Mouse (Mus musculus) left cerebral cortex, postnatal 36 days (tissue): Measurements from ENCODE around the gene Fam163b. TPM values are rescaled to one million over a fixed set of nuclear protein-coding genes. Genes with fewer than 3 reads are reported as not detected.

Experiments used
- DNase-seq, 2 experiments: peaks; one replicate each; pipeline ENCODE4 v3.0.0; 2021 to 2022; ENCODE audit warnings: low spot score in 2 of 2, mixed read lengths in 1 of 2
- intact Hi-C: fragments of 180-260 bp; cut with DNase I; formaldehyde crosslinking; loops from one replicate; pipeline ENCODE4 v1.15.1; 2025
- total RNA-seq, 2 experiments: library from RNA; stranded (reverse); gene quantifications; 2 replicates each; pipeline ENCODE4 v1.2.3; 2021

The Fam163b gene
- total RNA-seq: 100 to 1,000 TPM; 112 to 122 TPM

DNA sequence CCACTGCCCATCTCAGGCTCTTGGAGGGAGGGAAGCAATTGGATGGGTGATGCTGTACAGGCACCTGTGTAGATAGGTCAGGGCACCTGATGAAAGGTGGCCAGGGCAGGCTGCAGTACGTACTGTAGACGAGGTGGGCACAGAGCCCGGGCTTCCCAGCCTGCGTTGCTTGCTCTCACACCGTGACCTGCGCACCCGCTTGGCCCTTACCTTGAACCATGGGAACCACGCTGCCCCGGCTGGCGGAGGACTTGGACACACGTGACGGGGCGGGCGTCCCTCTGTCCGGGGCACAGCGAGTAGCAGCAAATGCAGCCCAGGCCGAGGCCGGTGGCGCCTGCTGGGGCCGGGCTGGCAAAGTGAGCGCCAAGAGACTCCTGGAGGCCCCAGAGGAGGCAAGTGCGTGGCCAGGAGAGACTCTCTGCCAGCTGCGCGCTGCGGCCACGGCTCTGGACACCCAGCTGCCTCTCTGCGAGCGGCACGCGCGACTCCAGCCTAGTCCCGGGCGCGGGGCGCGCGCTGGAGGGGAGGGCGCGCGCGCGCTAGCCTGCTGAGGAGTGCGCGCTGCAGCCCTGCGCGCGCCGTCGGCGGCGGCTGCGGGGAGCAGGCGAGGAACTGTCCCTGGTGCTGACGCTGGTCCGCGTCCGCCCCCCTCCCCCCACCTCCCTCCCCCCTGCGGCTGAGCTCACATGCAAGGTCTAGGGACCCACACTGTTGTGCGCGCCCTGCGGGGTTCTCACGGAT lies at the start of gene Fam163b:
Gene Fam163b, minus strand, starts transcription at position 542 of the 744 bp plus-strand sequence.
- intact Hi-C loops: loop anchor here (10.0 kb wide), 1 partner anchor 73 kb away; no protein-coding TSS in a partner anchor

DNA sequence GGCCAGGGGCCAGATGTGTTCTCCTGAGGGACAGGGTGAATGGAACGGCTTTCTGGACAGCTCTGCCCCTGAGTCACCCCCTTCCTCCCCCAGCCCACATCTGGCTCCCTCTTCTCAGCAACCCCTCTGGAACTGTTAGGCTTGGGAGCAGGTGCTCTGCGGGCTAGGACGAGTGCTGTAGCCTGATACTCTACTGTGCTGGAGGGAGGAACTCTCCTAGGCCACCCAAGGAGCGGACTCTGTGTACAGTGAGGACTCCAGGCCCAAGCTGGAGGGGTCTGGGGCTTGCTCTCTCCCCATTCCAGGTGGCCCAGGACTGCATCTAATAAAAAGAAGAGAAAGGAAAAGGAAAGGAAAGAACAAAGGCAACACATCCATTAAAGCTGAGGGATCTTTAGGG lies 47.7 kb upstream of the Fam163b start:
- DNase-seq: no peak
- intact Hi-C loops: no loop called here

More for the DNA sequence above, at the start of gene Fam163b:
- peak; percentile 55 to 79 for DNase-seq

DNA sequence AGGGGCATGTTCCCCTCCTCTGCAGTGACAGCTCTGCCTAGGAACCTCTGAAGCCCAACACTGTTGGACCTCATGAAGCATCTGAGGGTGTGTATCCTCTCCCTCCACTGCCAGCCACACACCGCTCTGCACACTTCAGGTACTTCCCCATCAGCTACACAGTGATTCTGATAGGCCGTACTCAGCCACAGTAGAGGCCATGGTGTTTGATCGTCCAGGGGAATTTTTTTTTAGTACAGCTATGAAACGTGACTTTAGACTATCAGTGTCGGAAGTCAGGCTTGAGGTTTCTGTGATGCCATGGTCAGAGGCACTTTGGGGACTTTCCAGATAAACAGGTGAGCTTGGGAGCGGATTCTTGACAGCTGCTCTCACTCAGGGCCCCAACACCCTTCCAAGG lies 45.2 kb upstream of the Fam163b start:
- intact Hi-C loops: no loop called here
- DNase-seq: no peak

DNA sequence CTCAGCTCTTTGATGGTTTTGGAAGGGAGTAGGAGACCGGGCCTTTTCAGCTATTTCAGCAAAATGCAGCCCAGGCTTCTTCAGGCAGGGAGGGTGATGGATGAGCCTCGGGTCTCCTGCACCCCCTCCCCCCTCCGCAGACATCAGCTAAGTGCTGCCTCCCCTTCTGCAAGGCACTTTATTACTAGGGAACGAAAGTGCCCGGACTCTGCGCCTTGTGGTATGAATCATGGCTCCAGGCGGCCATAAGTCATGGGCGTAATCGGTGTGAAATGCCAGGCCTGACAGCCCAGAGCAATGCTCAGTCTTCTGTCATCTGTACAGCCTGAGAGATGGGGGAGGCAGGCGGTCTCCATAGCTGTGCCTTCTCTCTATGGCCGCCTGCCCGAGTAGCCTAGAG lies 41.4 kb upstream of the Fam163b start:
- intact Hi-C loops: no loop called here
- no peak for DNase-seq

DNA sequence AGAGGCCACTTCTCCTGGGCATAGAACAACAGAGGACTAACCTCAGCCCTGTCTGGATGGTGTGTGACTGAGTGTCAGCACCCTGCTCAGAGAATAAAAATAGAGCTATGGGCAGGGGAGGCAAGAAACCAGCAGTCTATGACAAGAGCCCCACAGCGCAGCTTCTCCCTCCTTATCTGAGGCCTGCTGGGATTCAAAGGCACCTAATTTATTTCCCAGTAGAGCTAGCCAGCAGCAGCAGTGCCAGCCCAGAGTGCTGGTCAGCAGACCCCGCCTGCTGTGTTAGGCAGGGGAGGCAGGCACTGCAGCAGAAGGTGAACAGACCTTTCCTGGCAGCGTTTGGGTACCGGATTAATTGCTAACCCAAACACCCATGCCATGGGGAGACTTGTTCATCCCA lies 39.6 kb upstream of the Fam163b start:
- DNase-seq: no peak
- intact Hi-C loops: no loop called here

DNA sequence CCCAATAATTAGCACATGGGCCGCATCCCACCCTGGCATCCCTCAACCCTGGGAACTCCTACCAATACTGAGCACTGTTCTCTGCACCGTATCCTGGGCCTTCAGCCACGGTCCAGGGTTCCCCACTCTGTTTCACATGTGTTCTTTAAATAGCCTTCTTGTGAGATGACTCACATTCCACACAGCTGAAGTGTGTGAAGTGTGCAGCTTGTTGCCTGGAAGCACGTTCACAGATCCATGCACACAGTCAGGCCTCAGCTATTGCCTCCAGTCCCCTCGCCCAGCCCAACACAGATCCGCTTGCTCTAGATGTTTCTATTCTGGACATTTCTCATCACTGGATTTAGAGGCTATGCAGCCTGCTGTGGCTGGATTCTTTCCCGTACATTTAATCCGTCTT lies 36.8 kb upstream of the Fam163b start:
- intact Hi-C loops: no loop called here

DNA sequence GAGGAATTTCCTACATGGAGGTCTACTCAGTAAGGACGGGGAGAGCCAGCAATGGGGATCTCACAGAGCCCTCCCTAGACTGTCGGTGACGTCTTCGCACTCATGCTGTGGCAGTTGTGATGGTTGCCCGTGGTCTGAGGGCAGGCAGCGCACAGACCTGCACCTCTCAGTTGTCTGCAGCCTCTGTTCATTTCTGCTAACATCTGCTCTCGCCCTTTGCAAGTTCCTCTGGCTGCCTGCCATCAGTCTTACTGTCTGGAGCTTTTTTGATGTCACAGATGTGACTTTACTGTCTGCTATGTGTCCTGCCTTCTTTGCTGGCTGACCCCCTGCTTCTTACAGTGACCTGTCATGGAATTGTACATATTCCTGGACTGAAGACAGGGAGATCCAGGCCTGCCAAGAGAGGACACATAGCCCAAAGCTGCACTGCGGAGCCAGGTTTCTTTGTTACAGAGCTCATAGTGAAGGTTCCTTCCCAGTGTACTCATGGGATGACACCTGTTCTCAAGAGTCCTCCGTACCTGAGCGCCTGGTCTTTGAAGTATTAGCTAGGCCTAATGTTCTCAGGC lies 33.5 kb upstream of the Fam163b start:
- DNase-seq: no peak
- intact Hi-C loops: no loop called here

More for the DNA sequence above, 36.8 kb upstream of the Fam163b start:
- DNase-seq: peak; percentile 42 to 50

DNA sequence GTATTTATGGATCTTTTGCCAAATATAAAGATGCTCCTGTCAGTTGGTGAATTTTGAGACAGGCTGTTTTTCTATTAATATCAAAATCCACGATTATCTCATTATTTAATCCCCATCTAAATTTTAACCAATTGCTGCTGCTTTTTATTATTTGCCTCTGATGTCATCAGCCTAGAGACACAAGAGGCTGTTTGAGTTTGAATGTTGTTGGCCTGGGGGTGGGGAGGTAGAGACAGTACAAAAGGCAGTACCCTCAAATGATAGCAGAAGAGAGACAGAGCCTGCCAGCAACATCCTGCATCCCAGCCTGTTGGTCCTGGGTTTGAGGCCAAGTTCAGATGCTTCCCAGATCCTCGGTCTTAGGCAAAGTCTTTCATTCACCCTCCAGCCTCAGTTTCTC lies 32.0 kb upstream of the Fam163b start:
- intact Hi-C loops: no loop called here
- DNase-seq: no peak

DNA sequence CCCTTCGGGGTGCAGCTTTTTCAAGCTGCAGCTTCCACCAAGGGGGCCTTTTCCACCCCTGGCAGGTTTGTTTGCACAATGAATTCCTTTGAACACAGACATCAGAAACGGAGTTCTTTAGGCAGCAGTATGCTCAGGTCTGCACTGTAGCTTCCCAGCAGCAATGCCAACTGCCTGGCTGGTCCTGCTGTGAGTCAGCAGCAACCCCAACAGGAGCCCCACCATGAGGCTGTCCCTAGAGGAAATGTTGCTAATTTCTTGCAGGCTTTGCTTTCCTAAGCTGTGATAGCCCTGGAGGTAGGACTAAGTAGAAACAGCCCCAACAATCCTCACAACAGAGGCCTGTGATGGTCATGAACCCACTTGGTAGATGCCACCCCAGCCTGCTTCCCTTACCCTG lies 24.7 kb upstream of the Fam163b start:
- intact Hi-C loops: no loop called here
- peak; percentile 39 to 51 for DNase-seq

DNA sequence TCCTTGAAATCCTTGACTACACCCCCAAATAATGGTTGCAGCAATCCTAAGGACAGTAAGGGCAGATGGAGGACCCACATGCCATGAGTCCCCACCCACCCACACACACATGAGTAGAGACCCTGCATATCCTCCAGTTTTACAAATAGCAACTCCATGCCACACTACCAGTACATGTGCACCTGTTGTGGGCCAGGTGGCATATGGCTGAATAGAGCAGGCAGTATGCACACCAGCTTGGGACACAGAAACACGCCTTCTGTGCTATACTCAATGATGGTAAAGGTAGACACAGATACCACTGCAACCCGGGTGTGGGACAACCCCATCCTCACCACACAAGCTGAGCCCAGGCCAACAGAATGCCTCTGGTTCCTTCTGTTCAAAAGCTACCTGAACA lies 23.8 kb upstream of the Fam163b start:
- intact Hi-C loops: no loop called here
- peak in 1 of 2 experiments; percentile 32 for DNase-seq

DNA sequence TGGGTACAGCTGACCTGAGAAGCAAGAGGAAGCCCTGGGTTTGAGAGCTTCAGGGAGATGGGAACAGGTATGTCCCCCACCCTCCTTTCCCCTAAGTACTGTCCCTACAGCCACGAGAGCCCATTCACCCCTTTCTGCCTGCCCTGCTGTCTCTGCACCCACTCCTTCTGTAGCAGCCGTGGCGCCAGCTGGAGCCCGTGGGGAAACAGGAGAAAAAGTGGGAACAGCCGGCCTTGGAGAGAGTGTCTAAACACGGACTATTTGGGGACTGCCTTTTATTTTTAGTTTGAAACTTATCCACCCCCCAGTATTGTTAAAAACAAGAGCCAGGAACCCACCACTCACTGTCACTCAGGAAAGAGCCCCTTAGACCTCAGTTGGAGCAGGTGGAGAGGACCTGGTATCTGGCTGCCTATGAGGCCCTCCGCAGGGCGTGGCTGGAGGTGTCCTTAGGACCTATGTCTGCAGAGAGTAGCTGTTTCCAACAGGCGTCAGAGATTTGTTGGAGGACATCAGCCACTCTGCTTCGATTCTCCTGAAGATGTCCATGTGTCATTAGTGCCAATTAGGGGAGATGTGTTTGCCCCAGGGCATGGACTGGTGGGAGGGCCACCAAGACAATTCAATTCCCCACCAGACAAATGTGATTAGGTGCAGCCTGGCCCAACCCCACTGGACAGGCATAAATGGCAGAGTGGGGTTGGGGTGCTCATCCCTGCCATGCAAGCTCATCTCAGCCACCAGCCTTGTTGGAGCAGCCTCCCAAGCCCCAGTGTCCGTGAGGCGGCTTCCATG lies 22.7 kb upstream of the Fam163b start, which contains the start of gene Dbh:
Gene Dbh, plus strand, starts transcription at position 438 of the 795 bp plus-strand sequence.
- DNase-seq: peak; percentile 76 to 81
- intact Hi-C loops: loop anchor here (2.0 kb wide), 1 partner anchor 62 kb away; no protein-coding TSS in a partner anchor

DNA sequence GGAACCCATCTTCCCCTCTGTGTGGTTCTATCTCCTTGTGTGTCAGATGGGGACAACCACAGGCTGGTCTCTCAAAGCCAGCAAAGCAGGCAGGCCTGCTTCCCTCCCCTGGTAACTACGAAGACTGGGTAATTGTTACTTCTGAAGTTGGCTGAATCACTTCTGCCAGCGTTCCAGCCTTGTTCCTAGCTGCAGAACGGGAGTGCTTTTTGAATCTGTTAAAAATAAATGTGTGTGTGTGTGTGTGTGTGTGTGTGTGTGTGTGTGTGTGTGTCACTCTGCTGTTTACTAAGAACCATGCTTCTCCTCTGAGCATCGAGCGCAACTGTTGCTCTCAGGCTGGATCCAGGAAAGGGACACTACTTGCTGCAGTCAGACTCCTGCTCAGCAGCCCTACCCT lies 21.6 kb upstream of the Fam163b start:
- peak in 1 of 2 experiments; percentile 48 for DNase-seq

DNA sequence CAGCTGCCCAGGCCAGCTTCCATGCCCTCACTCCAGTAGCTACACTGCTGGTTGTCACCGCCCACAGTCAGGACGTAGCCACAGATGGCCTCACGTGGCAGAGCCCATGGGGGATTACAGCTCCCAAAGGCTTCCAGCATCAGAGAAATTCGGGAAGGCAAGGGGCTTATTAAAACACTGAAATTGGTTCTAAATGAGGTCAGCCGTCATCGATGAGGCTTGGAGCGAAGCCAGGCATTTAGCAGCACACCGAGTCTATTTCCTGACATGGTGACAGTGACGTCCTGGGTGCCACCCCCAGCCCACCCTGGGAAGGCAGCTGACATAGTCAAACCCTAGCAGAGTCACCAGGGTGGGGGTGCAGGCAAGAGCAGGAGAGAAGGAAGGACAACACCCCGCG lies 20.4 kb upstream of the Fam163b start:
- intact Hi-C loops: no loop called here
- DNase-seq: no peak

More for the DNA sequence above, 21.6 kb upstream of the Fam163b start:
- intact Hi-C loops: loop anchor here (2.0 kb wide), 1 partner anchor 63 kb away; no protein-coding TSS in a partner anchor

DNA sequence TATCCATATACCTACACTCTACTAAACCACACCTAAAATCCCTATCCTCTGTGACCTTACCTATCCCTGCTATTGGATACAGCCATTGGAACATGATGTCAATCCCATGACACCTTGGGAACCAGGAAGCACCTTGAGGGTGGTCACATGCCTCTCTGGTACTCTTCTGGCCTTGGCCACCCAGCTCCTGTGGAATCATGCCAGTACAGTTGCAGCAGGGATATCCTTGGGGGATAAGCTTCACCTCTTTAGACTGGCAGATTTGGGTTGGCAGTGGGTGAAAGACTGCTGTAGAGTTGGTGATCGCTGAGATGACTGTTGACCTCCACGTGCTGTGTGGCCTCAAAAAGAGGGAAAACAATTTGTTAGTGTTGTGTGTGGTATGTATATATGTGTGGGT lies 19.2 kb upstream of the Fam163b start:
- no peak for DNase-seq
- intact Hi-C loops: no loop called here

DNA sequence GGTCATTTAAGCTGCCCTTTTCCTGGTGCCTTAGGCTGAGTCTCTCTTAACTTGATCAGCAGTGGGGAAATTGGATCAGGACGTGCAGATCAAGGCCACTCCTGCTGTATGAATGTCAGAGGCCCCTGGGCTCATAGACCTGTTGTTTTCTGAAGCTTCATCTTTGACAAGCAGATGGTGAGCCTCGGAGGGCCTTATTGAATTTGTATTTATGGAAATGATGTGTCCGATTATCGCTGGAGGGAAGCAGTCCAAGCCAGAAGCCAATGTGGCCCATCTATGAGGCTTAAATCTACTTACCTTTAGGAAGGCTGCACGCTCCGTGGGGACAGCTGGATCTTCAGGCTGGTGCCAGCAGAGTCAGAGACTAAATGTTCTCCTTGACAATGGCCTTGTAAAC lies 14.3 kb upstream of the Fam163b start:
- intact Hi-C loops: no loop called here
- no peak for DNase-seq

DNA sequence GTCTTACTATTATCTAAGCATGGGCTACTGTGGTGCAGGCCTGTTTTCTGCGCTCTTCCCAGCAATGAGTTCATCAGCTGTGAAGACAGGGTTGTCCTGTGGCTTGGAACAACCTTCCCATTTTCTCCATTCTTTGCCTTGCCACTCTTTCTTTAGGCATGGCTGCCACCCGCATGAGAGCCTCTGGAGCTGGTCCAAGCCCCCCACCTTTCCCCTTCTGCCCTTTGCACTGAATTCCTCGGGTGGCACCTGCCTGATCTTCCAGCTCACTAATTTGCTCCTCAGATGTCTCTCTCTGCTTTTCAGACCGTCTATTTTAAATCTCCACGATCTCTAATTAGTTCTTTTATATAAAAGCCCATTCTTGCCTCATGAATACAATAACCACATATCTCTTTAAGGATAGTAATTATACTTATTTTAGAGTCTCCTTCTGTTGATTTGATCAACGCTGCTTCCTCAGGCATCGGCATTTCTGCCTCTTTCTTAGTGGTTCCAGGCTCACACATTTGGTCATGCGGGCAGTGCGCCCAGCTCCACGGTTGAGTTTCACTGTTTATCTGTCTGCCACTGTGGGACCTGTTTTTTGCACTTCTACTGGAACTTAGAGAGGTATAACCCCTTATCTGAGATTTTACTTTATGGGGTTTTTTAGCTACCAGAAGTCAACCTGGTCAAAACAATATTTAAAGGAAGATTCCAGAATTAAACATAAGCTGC lies 12.3 kb upstream of the Fam163b start:
- intact Hi-C loops: no loop called here
- DNase-seq: no peak

DNA sequence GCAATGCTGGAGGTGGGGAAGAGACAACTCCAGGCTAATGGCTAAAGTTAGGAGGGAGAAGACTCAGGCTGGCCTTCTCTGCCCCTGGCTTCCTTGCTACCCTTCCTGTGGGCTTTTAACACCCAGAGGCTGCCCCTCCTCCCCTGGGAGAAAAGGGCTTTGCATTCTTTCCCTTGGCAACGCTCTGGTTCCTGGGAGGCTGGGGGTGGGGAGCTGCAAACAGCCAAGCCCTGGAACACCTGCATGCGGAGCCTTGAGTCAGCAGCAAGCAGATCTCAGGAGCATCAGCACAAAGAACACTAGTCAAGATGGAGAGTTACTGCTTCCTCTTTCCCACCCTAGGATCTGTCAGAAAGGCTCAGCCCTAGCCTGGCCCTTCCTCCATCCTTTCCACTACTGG lies 7.2 kb upstream of the Fam163b start:
- DNase-seq: no peak
- intact Hi-C loops: loop anchor here (10.0 kb wide), 1 partner anchor 65 kb away; no protein-coding TSS in a partner anchor

DNA sequence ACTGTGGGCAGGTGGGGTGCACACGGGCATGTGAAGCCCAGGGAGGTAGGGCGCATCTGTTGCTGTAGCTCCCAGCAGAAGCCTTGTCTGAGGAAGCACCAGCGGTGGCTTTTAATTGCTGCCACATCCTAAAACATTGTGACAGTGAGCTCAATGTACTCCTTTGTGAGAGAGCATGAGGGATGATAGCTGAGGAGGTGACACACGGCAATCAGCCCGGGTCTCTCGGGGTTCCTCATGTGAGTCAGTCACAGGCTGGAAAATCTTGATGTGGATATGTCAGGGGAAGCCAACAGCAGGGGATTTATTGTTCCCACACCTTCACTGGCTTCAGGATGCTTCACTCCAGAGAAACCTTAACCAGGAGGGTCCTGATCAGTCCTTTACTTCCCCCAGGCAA lies 4.5 kb upstream of the Fam163b start:
- intact Hi-C loops: loop anchor here (10.0 kb wide), 1 partner anchor 68 kb away; no protein-coding TSS in a partner anchor
- DNase-seq: no peak

DNA sequence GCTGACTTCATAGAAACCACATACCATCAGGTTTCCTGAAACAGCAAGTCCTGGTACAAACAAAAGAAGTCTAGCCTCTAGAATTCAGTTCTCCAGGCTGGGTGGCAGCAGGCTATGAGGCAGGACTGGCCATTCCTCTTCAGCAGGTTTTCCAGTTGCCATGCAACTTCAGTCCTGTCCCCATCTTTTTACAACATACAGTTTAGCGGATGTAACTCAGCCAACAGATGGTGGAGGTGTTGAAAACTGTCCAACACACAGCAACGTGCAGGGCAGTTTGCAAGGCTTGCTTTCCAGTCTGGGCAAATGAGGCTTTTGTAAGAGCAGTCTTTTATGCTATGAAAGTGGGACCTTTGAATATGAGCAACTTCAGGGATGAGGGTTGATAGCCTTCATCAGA lies 2.7 kb upstream of the Fam163b start:
- peak in 1 of 2 experiments; percentile 60 for DNase-seq

More for the DNA sequence above, 2.7 kb upstream of the Fam163b start:
- intact Hi-C loops: loop anchor here (10.0 kb wide), 1 partner anchor 70 kb away; no protein-coding TSS in a partner anchor
